Comparison of ENCODE assay signal across 28 mouse cellular contexts in genomic region chr4:140831808-140832207, GRCm38 (mm10). TPM values are rescaled to one million over a fixed set of nuclear protein-coding genes. Genes with fewer than 3 reads are reported as not detected.
"Had no signal": no experiment of that assay in that cellular context is flagged by ENCODE, and none has a peak within 500 bp of the region (broad histone marks: within the 10 kb centered on the region; RNA-seq: fewer than 3 reads in every experiment).

No protein-coding gene starts in this region.

- H3K27ac ChIP-seq: gastrocnemius, adult 2 months; heart, adult 2 months; heart, embryonic 13.5 days; heart, embryonic 15.5 days; hindbrain, embryonic 10.5 days; hindbrain, embryonic 12.5 days; hindbrain, embryonic 14.5 days; intestine, embryonic 15.5 days; kidney, postnatal 0 days; layer of hippocampus, adult 2 months; left cerebral cortex, adult 2 months; limb, embryonic 10.5 days; limb, embryonic 12.5 days; liver, embryonic 14.5 days had no signal

- H3K4me2 ChIP-seq: heart, embryonic 11.5 days; heart, embryonic 13.5 days; heart, embryonic 15.5 days; hindbrain, embryonic 12.5 days; hindbrain, embryonic 14.5 days; intestine, embryonic 15.5 days; limb, embryonic 12.5 days; liver, embryonic 11.5 days had no signal

- DNase-seq: gastrocnemius, adult 2 months; gastrocnemius, postnatal 10 days; gastrocnemius, postnatal 25 days; heart, adult 2 months; heart, postnatal 10 days; heart, postnatal 4 days; kidney, adult 18-20 months; kidney, adult 9 months; kidney, postnatal 36 days; liver had no signal

- H3K9ac ChIP-seq: heart, embryonic 13.5 days; heart, embryonic 15.5 days; hindbrain, embryonic 12.5 days; hindbrain, embryonic 14.5 days; intestine, embryonic 15.5 days; limb, embryonic 12.5 days; liver, embryonic 14.5 days had no signal

- H3K4me3 ChIP-seq: gastrocnemius, adult 2 months; heart, adult 2 months; heart, embryonic 13.5 days; heart, embryonic 15.5 days; hindbrain, embryonic 10.5 days; hindbrain, embryonic 12.5 days; intestine, embryonic 15.5 days; layer of hippocampus, adult 2 months; left cerebral cortex, adult 2 months; limb, embryonic 10.5 days; limb, embryonic 12.5 days had no signal

- H3K27me3 ChIP-seq: intestine, embryonic 15.5 days had no signal

- H3K36me3 ChIP-seq: heart, embryonic 13.5 days; heart, embryonic 15.5 days; hindbrain, embryonic 10.5 days; hindbrain, embryonic 12.5 days; intestine, embryonic 15.5 days; limb, embryonic 10.5 days; limb, embryonic 12.5 days had no signal

- ATAC-seq: forebrain, embryonic 16.5 days; hindbrain, embryonic 16.5 days; inflammation-experienced regulatory T-cells, adult 6 months; intestine, embryonic 15.5 days; intestine, postnatal 0 days had no signal

- H3K9me3 ChIP-seq: heart, embryonic 13.5 days; heart, embryonic 15.5 days; hindbrain, embryonic 10.5 days; hindbrain, embryonic 12.5 days; intestine, embryonic 15.5 days; limb, embryonic 10.5 days; limb, embryonic 12.5 days had no signal

RNA-seq across cellular contexts. Expression of gene Padi1, which starts 13.8 kb away (rescaled TPM):
- polyA plus RNA-seq: forebrain, embryonic 16.5 days; hindbrain, embryonic 14.5 days; hindbrain, embryonic 16.5 days had no signal

RNA-seq across cellular contexts. Expression of gene Padi3, which starts 21.4 kb away (rescaled TPM):
- polyA plus RNA-seq: forebrain, embryonic 16.5 days; heart, adult 2 months; hindbrain, embryonic 14.5 days; inflammation-experienced regulatory T-cells, adult 6 months had no signal

RNA-seq across cellular contexts. Expression of gene Padi4, which starts 57.8 kb away (rescaled TPM):
- polyA plus RNA-seq: limb, embryonic 12.5 days had no signal
